In the genomic region with DNA sequence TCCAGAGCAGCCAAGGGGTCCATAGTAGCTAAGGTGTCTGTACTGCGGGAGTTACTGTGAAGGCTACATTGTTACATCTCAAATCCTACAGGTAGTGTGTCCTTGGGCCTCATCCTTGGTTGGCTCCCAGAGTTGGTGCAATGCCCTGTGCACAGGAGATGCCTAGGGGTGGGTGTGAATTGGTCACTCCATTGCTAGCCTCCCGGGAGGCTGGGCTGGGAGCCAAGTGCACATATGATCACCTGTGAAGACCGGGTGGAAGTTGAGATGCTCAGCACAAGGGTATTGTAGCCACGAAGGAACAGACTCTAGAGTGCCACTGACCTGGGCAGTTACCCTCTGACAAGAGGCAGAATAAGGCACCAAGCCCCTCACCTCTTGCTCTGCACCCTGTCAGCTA, we compare ENCODE assay signal across 11 mouse cellular contexts. TPM values are rescaled to one million over a fixed set of nuclear protein-coding genes. Genes with fewer than 3 reads are reported as not detected.
DNase-seq lines count a peak whose midpoint lies in the region; ATAC-seq and TF ChIP-seq lines count a peak whose summit lies in the region.
"Had no signal": no experiment of that assay in that cellular context is flagged by ENCODE, and none has a peak within 500 bp of the region (broad histone marks: within the 10 kb centered on the region; RNA-seq: fewer than 3 reads in every experiment).

No protein-coding gene starts in this region.

- H3K27ac ChIP-seq in heart, embryonic 15.5 days: peak overlapping the region; percentile 61
- peak overlapping the region; percentile 66 for H3K27ac ChIP-seq in lung, embryonic 16.5 days (ENCODE audit: low read length)
- H3K27ac ChIP-seq in small intestine, adult 2 months (ENCODE audit: insufficient read depth, low read depth, low read length): 0 out of 2 replicates have a peak overlapping the region, but pooled peaks have one; percentile 3
- H3K27ac ChIP-seq: liver, embryonic 14.5 days had no signal

- H3K4me3 ChIP-seq in heart, embryonic 15.5 days: no peak overlapping the region
- H3K4me3 ChIP-seq in lung, embryonic 16.5 days (ENCODE audit: low read length): no peak overlapping the region
- H3K4me3 ChIP-seq in small intestine, adult 2 months (ENCODE audit: low read depth, low read length): no peak overlapping the region

- TF ChIP-seq POLR2A in small intestine, adult 2 months (IDR thresholded peaks at IDR 0.05; ENCODE audit: low read depth, low read length): no peak

- ATAC-seq in heart, embryonic 15.5 days (replicated peaks; ENCODE audit: insufficient number of reproducible peaks, insufficient read depth, low FRiP score, low read depth): no peak; the same call in 1 of the 2 replicates
- ATAC-seq in lung, embryonic 16.5 days (ENCODE audit: low read depth): no peak

- H3K4me1 ChIP-seq in heart, embryonic 15.5 days (replicated peaks): peaks cover 27% of the 10 kb centered on the region
- peaks cover 20% of the 10 kb centered on the region for H3K4me1 ChIP-seq in lung, embryonic 16.5 days (replicated peaks; ENCODE audit: control insufficient read depth, insufficient read depth, low read length)
- H3K4me1 ChIP-seq in small intestine, adult 2 months (ENCODE audit: control insufficient read depth, insufficient read depth, insufficient read length, low read length): peaks cover 8% of the 10 kb centered on the region

- no peaks in the 10 kb centered on the region for H3K9me3 ChIP-seq in heart, embryonic 15.5 days (replicated peaks)
- H3K9me3 ChIP-seq in lung, embryonic 16.5 days (ENCODE audit: control insufficient read depth, low read length): no peaks in the 10 kb centered on the region

- intact Hi-C loops in heart, postnatal 14 days (cut with DNase I): loop anchor here (2.0 kb wide), 1 partner anchor 30 kb away; no protein-coding TSS in a partner anchor
- intact Hi-C loops in left cerebral cortex, postnatal 14 days (cut with DNase I): no loop called here

- 44% methylated on average over 4 of the region's 4 CpGs for WGBS in heart, embryonic 15.5 days
- 55% methylated on average over 4 of the region's 4 CpGs for WGBS in lung, embryonic 16.5 days
- 20% methylated on average over 4 of the region's 4 CpGs for WGBS in small intestine, adult 2 months

- H3K36me3 ChIP-seq in heart, embryonic 15.5 days: no peaks in the 10 kb centered on the region
- no peaks in the 10 kb centered on the region for H3K36me3 ChIP-seq in lung, embryonic 16.5 days (ENCODE audit: control insufficient read depth, insufficient read depth, low read length)
- no peaks in the 10 kb centered on the region for H3K36me3 ChIP-seq in small intestine, adult 2 months (ENCODE audit: control insufficient read depth, insufficient read depth, low read length)
- H3K36me3 ChIP-seq: G1E had no signal

- TF ChIP-seq CTCF in small intestine, adult 2 months (IDR thresholded peaks at IDR 0.05; ENCODE audit: extremely low read depth, insufficient read length, insufficient replicate concordance, low read depth, low read length): no peak

- no peaks in the 10 kb centered on the region for H3K27me3 ChIP-seq in heart, embryonic 15.5 days
- no peaks in the 10 kb centered on the region for H3K27me3 ChIP-seq in lung, embryonic 16.5 days (ENCODE audit: control insufficient read depth, insufficient read depth, low read depth, low read length)
- no peaks in the 10 kb centered on the region for H3K27me3 ChIP-seq in small intestine, adult 2 months (ENCODE audit: control insufficient read depth, insufficient read depth, low read length)

- H3K4me2 ChIP-seq in heart, embryonic 15.5 days: 0 out of 2 replicates have a peak overlapping the region, but pooled peaks have one; percentile 5
- H3K4me2 ChIP-seq in lung, embryonic 16.5 days (ENCODE audit: low read depth, low read length): no peak overlapping the region

- H3K9ac ChIP-seq in heart, embryonic 15.5 days: peak overlapping the region; percentile 14; the same call in 1 of the 2 replicates
- H3K9ac ChIP-seq in lung, embryonic 16.5 days (ENCODE audit: low read length): peak overlapping the region; percentile 38; the same call in 1 of the 2 replicates
- H3K9ac ChIP-seq: liver, embryonic 14.5 days had no signal

- DNase-seq in cerebellum, adult 18-20 months: peak; percentile 38 to 45
- no peak for DNase-seq in cerebellum, adult 11-12 months
- no peak for DNase-seq in heart, postnatal 14 days
- no peak for DNase-seq in lung, adult 18-20 months
- DNase-seq in left cerebral cortex, postnatal 14 days (ENCODE audit: low spot score in 2 of 2): no peak

RNA-seq across cellular contexts. Expression of gene Eml1, which starts 22.3 kb away (rescaled TPM):
- 62.5 and 76.6 TPM in 2 replicates for polyA plus RNA-seq in heart, embryonic 15.5 days (2015; fragmentation: Nextera tagmentation; extraction: Ambion mirVana)
- total RNA-seq in heart, postnatal 14 days (2021): 10 to 100 TPM; 81.7 to 89.8 TPM
- 121 and 122 TPM in 2 replicates for polyA plus RNA-seq in lung, embryonic 16.5 days (2015; fragmentation: Nextera tagmentation; extraction: Ambion mirVana)
- 10.1 and 19.8 TPM in 2 replicates for polyA plus RNA-seq in small intestine, adult 2 months (2012; rRNA removed)
- total RNA-seq in left cerebral cortex, postnatal 14 days (2021): 10 to 100 TPM; 62.1 to 77.0 TPM
- polyA plus RNA-seq: G1E had no signal

RNA-seq across cellular contexts. Expression of gene Cyp46a1, which starts 58.9 kb away (rescaled TPM):
- polyA plus RNA-seq in heart, embryonic 15.5 days (2015; fragmentation: Nextera tagmentation; extraction: Ambion mirVana): 5.6 and 6.2 TPM in 2 replicates
- total RNA-seq in heart, postnatal 14 days (2021): 1 to 10 TPM in 1 of 2 experiments, under 1 TPM in 1; 0.54 to 1.7 TPM
- polyA plus RNA-seq in lung, embryonic 16.5 days (2015; fragmentation: Nextera tagmentation; extraction: Ambion mirVana): 6.5 and 7.4 TPM in 2 replicates
- polyA plus RNA-seq in small intestine, adult 2 months (2012; rRNA removed): 0.51 and 1.2 TPM in 2 replicates
- 100 to 1,000 TPM; 258 to 270 TPM for total RNA-seq in left cerebral cortex, postnatal 14 days (2021)
- total RNA-seq: megakaryocyte, adult 5-6 weeks had no signal
- polyA plus RNA-seq: G1E had no signal

Comparison
In these comparisons a context has a peak if more than half of its experiments do, and no peak if none do; other contexts are left out.
1. DNase-seq: peak in cerebellum, adult 18-20 months (2 of 2); none in cerebellum, adult 11-12 months (single experiment), heart, postnatal 14 days (0 of 2), lung, adult 18-20 months (0 of 2) and left cerebral cortex, postnatal 14 days (0 of 2).
2. H3K27ac ChIP-seq: peak in every context shown above with its lines; median percentile 66 in lung, embryonic 16.5 days; 61 in heart, embryonic 15.5 days; 3 in small intestine, adult 2 months.